Mouse (Mus musculus) splenic B cell, adult 2 months (primary cell): Measurements from ENCODE around the gene Dnm3.

Experiments
- DNase-seq: peaks from one replicate; pipeline ENCODE4 v3.0.0-alpha.2; 2011; ENCODE audit warnings: low read depth, low spot score
- H3K27me3 ChIP-seq: 2 replicates; pipeline ENCODE4 v1.6.1; 2012; ENCODE audit warnings: mild to moderate bottlenecking, low read length, moderate library complexity, mixed read lengths; ENCODE audit not compliant: control insufficient read depth, poor library complexity, insufficient read depth, severe bottlenecking
- H3K36me3 ChIP-seq: 2 replicates; pipeline ENCODE4 v1.6.1; 2012; ENCODE audit warnings: mild to moderate bottlenecking, low read length, moderate library complexity, mixed read lengths; ENCODE audit not compliant: control insufficient read depth, poor library complexity, insufficient read depth, severe bottlenecking

Dnm3 gene

GRCm38 (mm10) chr1:162077454-162077853, 400.4 kb downstream of the Dnm3 start:
- no peaks in the 10 kb centered on the region for H3K36me3 ChIP-seq
- H3K27me3 ChIP-seq: no peaks in the 10 kb centered on the region
- no peak for DNase-seq

DNA sequence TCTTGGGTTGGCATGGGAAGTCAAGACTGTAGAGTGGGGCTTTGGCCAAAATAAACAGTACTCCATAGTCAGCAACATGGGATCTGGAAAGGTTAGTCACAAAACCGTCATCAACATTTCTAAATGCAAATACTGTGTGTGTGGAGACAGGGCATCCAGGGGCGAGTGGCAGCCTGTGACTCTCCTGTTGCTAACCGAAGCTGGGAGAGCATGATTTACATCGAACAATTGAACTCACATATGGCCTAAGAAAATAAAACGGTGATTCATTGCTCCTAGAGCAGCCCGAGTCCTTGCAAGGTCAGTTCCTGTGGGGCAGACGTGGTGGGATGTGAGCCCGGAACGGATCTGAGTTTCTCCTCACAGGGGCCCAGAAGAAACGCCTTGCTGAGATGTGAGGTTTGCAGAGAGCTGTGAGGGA, 401.2 kb downstream of the Dnm3 start:
- DNase-seq: no peak
- Histone ChIP-seq H3K27me3 (no peaks in the 10 kb centered on the region), H3K36me3 (no peaks in the 10 kb centered on the region)

DNA sequence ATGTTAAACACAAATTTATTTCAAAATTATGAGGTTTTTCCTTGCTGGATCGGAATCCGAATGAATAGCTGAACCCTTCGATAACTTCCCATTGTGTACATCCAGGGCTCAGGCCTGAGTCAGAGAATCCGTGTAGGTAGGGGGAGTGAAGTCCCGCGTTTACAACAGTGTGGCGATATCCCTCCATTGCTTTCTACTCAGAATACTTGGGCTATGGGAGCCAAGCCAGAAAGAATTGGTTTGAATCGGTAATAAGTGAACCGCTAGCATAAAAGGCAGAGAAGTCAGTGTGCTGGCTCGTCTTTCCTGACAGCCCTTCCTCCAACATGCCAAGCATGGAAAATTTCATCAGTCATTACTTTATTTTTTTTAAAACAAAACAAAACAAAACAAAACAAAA, 402.0 kb downstream of the Dnm3 start:
- no peaks in the 10 kb centered on the region for H3K27me3 ChIP-seq
- DNase-seq: no peak
- no peaks in the 10 kb centered on the region for H3K36me3 ChIP-seq

DNA sequence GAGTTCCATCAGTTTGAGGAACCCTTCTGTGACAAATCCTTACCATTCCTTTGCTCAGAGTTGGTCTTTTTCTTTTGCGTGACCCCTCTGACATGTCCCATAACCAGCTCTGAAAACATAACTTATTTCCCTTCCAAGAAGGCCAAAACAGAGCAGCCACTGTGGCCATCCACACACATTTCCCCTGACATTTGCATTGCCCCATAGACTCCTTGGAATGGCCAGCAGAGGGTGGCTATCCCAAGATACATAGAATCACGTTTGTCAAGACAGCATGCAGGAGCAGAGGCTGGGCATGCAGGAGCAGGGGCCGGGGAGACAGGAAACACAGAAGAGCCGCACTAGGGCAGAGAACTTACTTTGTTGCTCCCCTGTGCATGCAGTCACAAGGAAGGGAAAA, 402.4 kb downstream of the Dnm3 start:
- DNase-seq: no peak
- H3K36me3 ChIP-seq: no peaks in the 10 kb centered on the region
- H3K27me3 ChIP-seq: no peaks in the 10 kb centered on the region

- Histone ChIP-seq H3K36me3 (no peaks in the 10 kb centered on the region), H3K27me3 (no peaks in the 10 kb centered on the region)
- no peak for DNase-seq
These were observed 403.0 kb downstream of the Dnm3 start for GRCm38 (mm10) chr1:162074626-162075410.

- no peak for DNase-seq
- Histone ChIP-seq H3K36me3 (no peaks in the 10 kb centered on the region), H3K27me3 (no peaks in the 10 kb centered on the region)
These were observed 404.8 kb downstream of the Dnm3 start for GRCm38 (mm10) chr1:162072917-162073578.

DNA sequence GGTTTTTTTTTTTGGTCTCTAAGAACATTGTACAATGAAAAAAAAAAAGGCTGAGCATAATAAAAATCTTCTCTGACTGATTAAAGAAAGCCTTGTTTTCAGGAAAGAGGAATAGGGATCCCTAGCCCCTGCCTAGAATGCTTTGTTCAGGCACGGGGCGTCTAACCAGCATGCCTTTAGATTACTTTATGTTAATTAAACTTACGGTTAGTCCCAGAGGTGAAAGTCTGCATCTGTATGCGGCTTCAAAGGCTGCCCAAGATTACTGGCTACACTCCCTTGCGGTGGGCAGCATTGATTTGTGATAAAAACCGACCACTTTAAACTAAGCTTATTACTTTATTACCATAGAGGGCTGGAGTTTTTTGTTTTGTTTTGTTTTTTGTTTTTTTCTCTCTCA, 424.2 kb downstream of the Dnm3 start:
- DNase-seq: no peak
- Histone ChIP-seq H3K36me3 (no peaks in the 10 kb centered on the region), H3K27me3 (no peaks in the 10 kb centered on the region)

- DNase-seq: no peak
- no peaks in the 10 kb centered on the region for H3K27me3 ChIP-seq
- no peaks in the 10 kb centered on the region for H3K36me3 ChIP-seq
These were observed 424.6 kb downstream of the Dnm3 start for GRCm38 (mm10) chr1:162053186-162053585.

DNA sequence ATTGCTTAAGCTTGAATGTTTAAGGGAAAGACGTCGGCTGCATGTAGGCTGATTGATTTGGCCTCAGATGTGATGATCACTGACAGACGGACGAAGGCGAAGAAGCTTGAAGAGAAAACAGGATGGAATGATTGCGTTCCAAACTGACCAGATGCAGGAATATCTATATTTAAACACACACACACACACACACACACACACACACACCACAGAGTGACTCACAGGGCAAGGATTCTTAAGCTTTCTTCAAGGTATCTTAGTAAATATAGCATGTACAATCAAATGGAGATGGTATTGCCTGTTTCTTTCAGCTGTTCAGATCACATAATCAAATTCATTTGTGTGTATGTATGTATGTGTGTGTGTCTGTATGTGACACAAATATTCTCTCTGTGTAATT, 425.1 kb downstream of the Dnm3 start:
- Histone ChIP-seq H3K27me3 (no peaks in the 10 kb centered on the region), H3K36me3 (no peaks in the 10 kb centered on the region)
- no peak for DNase-seq

GRCm38 (mm10) chr1:162052138-162052537, 425.7 kb downstream of the Dnm3 start:
- DNase-seq: no peak
- Histone ChIP-seq H3K27me3 (no peaks in the 10 kb centered on the region), H3K36me3 (no peaks in the 10 kb centered on the region)

GRCm38 (mm10) chr1:162051710-162052109, 426.1 kb downstream of the Dnm3 start:
- Histone ChIP-seq H3K36me3 (no peaks in the 10 kb centered on the region), H3K27me3 (no peaks in the 10 kb centered on the region)
- DNase-seq: no peak

GRCm38 (mm10) chr1:162047673-162048072, 430.2 kb downstream of the Dnm3 start:
- H3K36me3 ChIP-seq: no peaks in the 10 kb centered on the region
- DNase-seq: no peak

DNA sequence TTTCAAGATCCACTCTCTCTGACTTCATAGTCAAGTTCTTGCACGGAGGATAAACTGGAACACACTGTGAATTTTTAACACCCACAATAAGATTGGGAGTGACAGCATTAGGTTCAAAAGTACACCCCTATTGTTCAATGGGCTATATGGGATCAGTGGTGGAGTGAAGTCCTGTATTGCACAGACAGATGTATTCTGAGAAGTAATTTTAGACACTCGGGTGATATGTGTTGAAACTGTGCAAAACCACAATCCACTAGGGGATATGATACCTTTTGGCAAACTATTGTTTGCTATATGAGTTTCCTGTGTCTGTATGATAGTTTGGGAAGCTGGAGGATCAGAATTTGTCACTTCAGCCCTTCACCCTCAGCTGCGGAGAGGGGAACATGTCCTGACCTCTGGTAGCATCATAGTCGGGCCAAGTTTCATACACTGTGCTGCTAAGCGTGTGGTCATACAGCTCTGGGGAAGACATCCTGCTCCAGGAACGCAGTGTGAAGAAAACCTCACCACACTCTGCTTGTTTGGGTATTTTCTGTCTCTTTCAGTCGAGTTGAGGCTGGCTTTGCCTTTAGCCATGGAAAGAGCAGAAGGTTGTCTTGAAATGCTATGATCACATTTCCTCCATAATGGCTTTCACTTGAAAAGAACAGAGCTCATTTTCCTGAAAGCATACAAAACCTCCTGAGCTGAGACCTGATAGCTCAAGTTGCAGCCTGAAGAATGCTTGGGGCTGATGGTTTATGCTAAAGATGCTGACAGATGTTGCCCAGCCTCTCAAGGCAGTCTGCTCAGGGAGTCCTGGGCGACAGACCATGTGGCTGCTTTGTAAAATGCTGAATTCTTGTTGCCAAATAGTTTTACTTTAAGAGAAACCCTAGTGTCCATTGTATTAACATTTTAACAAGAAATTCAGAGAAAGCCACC, 433.8 kb downstream of the Dnm3 start:
- Histone ChIP-seq H3K27me3 (no peaks in the 10 kb centered on the region), H3K36me3 (no peaks in the 10 kb centered on the region)
- no peak for DNase-seq

More at GRCm38 (mm10) chr1:162047673-162048072, 430.2 kb downstream of the Dnm3 start:
- H3K27me3 ChIP-seq: no peaks in the 10 kb centered on the region

DNA sequence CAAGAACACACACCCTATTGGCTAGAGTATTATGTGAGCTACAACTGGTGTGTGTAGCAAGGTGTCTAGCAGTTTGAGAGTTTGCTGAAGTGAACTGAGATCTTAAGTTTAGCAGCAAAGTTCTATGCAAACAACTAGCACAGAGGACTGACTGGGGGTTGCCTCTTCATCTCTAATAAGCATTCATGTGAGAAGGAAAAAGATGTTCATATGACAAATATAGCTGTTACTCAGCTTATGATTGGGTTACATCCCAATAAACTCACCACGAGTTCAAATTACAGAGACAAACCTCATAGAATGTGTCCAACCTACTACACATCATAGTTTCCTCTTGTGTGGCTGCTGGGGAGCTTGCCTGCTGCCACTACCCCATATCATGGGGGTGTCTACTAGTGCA, 434.6 kb downstream of the Dnm3 start:
- DNase-seq: no peak
- Histone ChIP-seq H3K27me3 (no peaks in the 10 kb centered on the region), H3K36me3 (no peaks in the 10 kb centered on the region)

GRCm38 (mm10) chr1:162042384-162042783, 435.4 kb downstream of the Dnm3 start:
- Histone ChIP-seq H3K27me3 (no peaks in the 10 kb centered on the region), H3K36me3 (no peaks in the 10 kb centered on the region)
- DNase-seq: no peak
